Mouse (Mus musculus): ENCODE results near the gene Dnlz. TPM values are rescaled to one million over a fixed set of nuclear protein-coding genes. Genes with fewer than 3 reads are reported as not detected.

The Dnlz gene
- polyA plus RNA-seq, 1 experiment from 2014 or later: 30.6 TPM

GRCm38 (mm10) chr2:26380131-26380771, 28.3 kb upstream of the Dnlz start, which contains the start of gene Snapc4:
Gene Snapc4, minus strand, starts transcription at chr2:26380653.
- peak; percentile 99 for ATAC-seq
- WGBS: under 1% methylated on average over 38 of the region's 38 CpGs
- H3K4me2 ChIP-seq (replicated peaks): peak within 1 kb of the TSS; percentile 93
- H3K36me3 ChIP-seq: peaks cover 71% of the 10 kb centered on the region
- H3K9ac ChIP-seq (replicated peaks): peak within 1 kb of the TSS; percentile 89
- no peaks in the 10 kb centered on the region for H3K27me3 ChIP-seq
- H3K4me1 ChIP-seq (replicated peaks): peaks cover 22% of the 10 kb centered on the region
- peak within 1 kb of the TSS; percentile 61; the same call in 1 of the 2 replicates for H3K27ac ChIP-seq
- no peaks in the 10 kb centered on the region for H3K9me3 ChIP-seq
- peak within 1 kb of the TSS; percentile 81 for H3K4me3 ChIP-seq (replicated peaks)

GRCm38 (mm10) chr2:26372396-26372795, 20.5 kb upstream of the Dnlz start:
- no peak for ATAC-seq
- H3K4me1 ChIP-seq (replicated peaks): no peaks in the 10 kb centered on the region
- no peak overlapping the region for H3K4me2 ChIP-seq (replicated peaks)
- H3K4me3 ChIP-seq (replicated peaks): no peak overlapping the region
- no peak overlapping the region; the same call in 1 of the 2 replicates for H3K9ac ChIP-seq (replicated peaks)
- H3K27me3 ChIP-seq: no peaks in the 10 kb centered on the region
- peaks cover 97% of the 10 kb centered on the region for H3K36me3 ChIP-seq
- no peak overlapping the region for H3K27ac ChIP-seq
- 95% methylated on average over 8 of the region's 8 CpGs for WGBS
- no peaks in the 10 kb centered on the region for H3K9me3 ChIP-seq

- WGBS: 91% methylated on average over 1 of the region's 1 CpGs
- ATAC-seq: no peak
Observed at GRCm38 (mm10) chr2:26368572-26368971, 16.7 kb upstream of the Dnlz start.

GRCm38 (mm10) chr2:26367911-26368310, 16.0 kb upstream of the Dnlz start:
- 95% methylated on average over 6 of the region's 6 CpGs for WGBS
- no peak overlapping the region for H3K4me3 ChIP-seq (replicated peaks)
- H3K27ac ChIP-seq: no peak overlapping the region
- H3K4me1 ChIP-seq (replicated peaks): no peaks in the 10 kb centered on the region
- H3K27me3 ChIP-seq: no peaks in the 10 kb centered on the region
- no peak overlapping the region for H3K9ac ChIP-seq (replicated peaks)
- H3K9me3 ChIP-seq: no peaks in the 10 kb centered on the region
- peaks cover 97% of the 10 kb centered on the region for H3K36me3 ChIP-seq
- no peak overlapping the region for H3K4me2 ChIP-seq (replicated peaks)
- no peak for ATAC-seq

More at GRCm38 (mm10) chr2:26368572-26368971, 16.7 kb upstream of the Dnlz start:
- Histone ChIP-seq H3K27ac (no peak overlapping the region), H3K4me2 (replicated peaks) (no peak overlapping the region), H3K27me3 (no peaks in the 10 kb centered on the region), H3K9ac (replicated peaks) (no peak overlapping the region), H3K4me3 (replicated peaks) (no peak overlapping the region), H3K4me1 (replicated peaks) (no peaks in the 10 kb centered on the region), H3K9me3 (no peaks in the 10 kb centered on the region), H3K36me3 (peaks cover 97% of the 10 kb centered on the region)

- H3K4me3 ChIP-seq (replicated peaks): no peak overlapping the region
- H3K36me3 ChIP-seq: peaks cover 74% of the 10 kb centered on the region
- WGBS: 89% methylated on average over 10 of the region's 10 CpGs
- H3K27me3 ChIP-seq: no peaks in the 10 kb centered on the region
- H3K9ac ChIP-seq (replicated peaks): no peak overlapping the region
- H3K4me1 ChIP-seq (replicated peaks): no peaks in the 10 kb centered on the region
- ATAC-seq: no peak
- H3K4me2 ChIP-seq (replicated peaks): no peak overlapping the region
- H3K27ac ChIP-seq: no peak overlapping the region
- H3K9me3 ChIP-seq: no peaks in the 10 kb centered on the region
Observed at GRCm38 (mm10) chr2:26364738-26365465, 13.0 kb upstream of the Dnlz start.

GRCm38 (mm10) chr2:26363481-26363880, 11.6 kb upstream of the Dnlz start:
- Histone ChIP-seq H3K9ac (replicated peaks) (no peak overlapping the region), H3K27ac (no peak overlapping the region), H3K4me3 (replicated peaks) (no peak overlapping the region), H3K4me1 (replicated peaks) (no peaks in the 10 kb centered on the region), H3K4me2 (replicated peaks) (no peak overlapping the region), H3K27me3 (no peaks in the 10 kb centered on the region), H3K36me3 (peaks cover 60% of the 10 kb centered on the region), H3K9me3 (no peaks in the 10 kb centered on the region)
- no peak for ATAC-seq
- 90% methylated on average over 5 of the region's 5 CpGs for WGBS

- Histone ChIP-seq H3K9ac (replicated peaks) (no peak overlapping the region), H3K9me3 (no peaks in the 10 kb centered on the region), H3K4me2 (replicated peaks) (no peak overlapping the region), H3K4me1 (replicated peaks) (no peaks in the 10 kb centered on the region), H3K27me3 (no peaks in the 10 kb centered on the region), H3K27ac (no peak overlapping the region), H3K36me3 (peaks cover 55% of the 10 kb centered on the region), H3K4me3 (replicated peaks) (no peak overlapping the region)
- ATAC-seq: no peak
- WGBS: 92% methylated on average over 5 of the region's 5 CpGs
Observed at GRCm38 (mm10) chr2:26362991-26363390, 11.1 kb upstream of the Dnlz start.

- 51% methylated on average over 3 of the region's 3 CpGs for WGBS
- Histone ChIP-seq H3K9me3 (no peaks in the 10 kb centered on the region), H3K4me3 (replicated peaks) (no peak within 1 kb of the TSS), H3K36me3 (peaks cover 33% of the 10 kb centered on the region), H3K27me3 (no peaks in the 10 kb centered on the region), H3K27ac (no peak within 1 kb of the TSS), H3K9ac (replicated peaks) (no peak within 1 kb of the TSS), H3K4me2 (replicated peaks) (no peak within 1 kb of the TSS), H3K4me1 (replicated peaks) (no peaks in the 10 kb centered on the region)
- ATAC-seq: no peak
Observed at GRCm38 (mm10) chr2:26360772-26361171, 8.9 kb upstream of the Dnlz start, which contains the start of gene Card9. Gene Card9, minus strand, starts transcription at chr2:26360918.

GRCm38 (mm10) chr2:26359983-26360382, 8.1 kb upstream of the Dnlz start:
- no peaks in the 10 kb centered on the region for H3K9me3 ChIP-seq
- no peak overlapping the region for H3K9ac ChIP-seq (replicated peaks)
- H3K4me1 ChIP-seq (replicated peaks): no peaks in the 10 kb centered on the region
- H3K4me2 ChIP-seq (replicated peaks): no peak overlapping the region
- H3K36me3 ChIP-seq: peaks cover 27% of the 10 kb centered on the region
- H3K27ac ChIP-seq: no peak overlapping the region
- no peak for ATAC-seq
- WGBS: 91% methylated on average over 6 of the region's 6 CpGs
- no peak overlapping the region for H3K4me3 ChIP-seq (replicated peaks)
- H3K27me3 ChIP-seq: no peaks in the 10 kb centered on the region

GRCm38 (mm10) chr2:26358667-26359320, 6.9 kb upstream of the Dnlz start:
- Histone ChIP-seq H3K9me3 (no peaks in the 10 kb centered on the region), H3K36me3 (peaks cover 25% of the 10 kb centered on the region), H3K4me2 (replicated peaks) (no peak overlapping the region), H3K4me1 (replicated peaks) (no peaks in the 10 kb centered on the region; the same call in 1 of the 2 replicates), H3K9ac (replicated peaks) (no peak overlapping the region), H3K27me3 (no peaks in the 10 kb centered on the region), H3K4me3 (replicated peaks) (no peak overlapping the region), H3K27ac (no peak overlapping the region)
- 87% methylated on average over 13 of the region's 13 CpGs for WGBS
- ATAC-seq: 0 out of 2 replicates have a peak, but pooled peaks have one; percentile 35

- Histone ChIP-seq H3K36me3 (peaks cover 13% of the 10 kb centered on the region; the same call in 1 of the 2 replicates), H3K9ac (replicated peaks) (no peak overlapping the region), H3K4me1 (replicated peaks) (peaks cover 11% of the 10 kb centered on the region), H3K27ac (no peak overlapping the region), H3K27me3 (no peaks in the 10 kb centered on the region), H3K4me3 (replicated peaks) (no peak overlapping the region), H3K4me2 (replicated peaks) (no peak overlapping the region), H3K9me3 (no peaks in the 10 kb centered on the region)
- WGBS: 49% methylated on average over 15 of the region's 15 CpGs
- ATAC-seq: no peak
Observed at GRCm38 (mm10) chr2:26357484-26357883, 5.6 kb upstream of the Dnlz start.

GRCm38 (mm10) chr2:26356678-26357077, 4.8 kb upstream of the Dnlz start:
- no peak overlapping the region for H3K9ac ChIP-seq (replicated peaks)
- no peaks in the 10 kb centered on the region for H3K27me3 ChIP-seq
- peaks cover 12% of the 10 kb centered on the region for H3K4me1 ChIP-seq (replicated peaks)
- WGBS: 78% methylated on average over 7 of the region's 7 CpGs
- no peak for ATAC-seq
- H3K4me3 ChIP-seq (replicated peaks): no peak overlapping the region
- H3K36me3 ChIP-seq: peaks cover 13% of the 10 kb centered on the region; the same call in 1 of the 2 replicates
- H3K4me2 ChIP-seq (replicated peaks): no peak overlapping the region
- H3K27ac ChIP-seq: no peak overlapping the region
- no peaks in the 10 kb centered on the region for H3K9me3 ChIP-seq

Measured in midbrain, embryonic 13.5 days (tissue).